In the genomic region with DNA sequence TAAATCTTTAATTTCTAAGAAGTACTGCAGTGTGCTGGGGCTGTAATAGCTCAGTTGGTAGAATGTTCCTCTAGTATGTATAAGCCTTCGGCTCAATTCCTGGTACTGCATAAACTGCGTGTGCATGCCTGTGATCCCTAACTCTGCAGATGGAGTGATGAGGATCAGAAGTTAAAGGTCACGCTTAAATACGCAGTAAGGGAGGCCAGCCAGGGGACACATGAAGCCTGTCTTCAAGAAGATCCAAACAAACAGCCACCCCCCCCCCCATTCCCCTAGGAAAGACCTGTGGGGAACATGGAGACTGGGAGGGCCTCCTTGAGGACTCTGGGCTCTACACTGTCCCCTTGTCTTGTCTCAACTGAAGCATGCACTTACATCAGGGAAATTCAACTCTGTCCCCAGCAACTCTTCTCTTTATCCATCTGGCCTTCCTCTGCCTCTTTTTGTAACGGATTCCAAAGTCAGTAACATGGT, we compare ENCODE assay signal across 24 mouse cellular contexts. TPM values are rescaled to one million over a fixed set of nuclear protein-coding genes. Genes with fewer than 3 reads are reported as not detected.
DNase-seq lines count a peak whose midpoint lies in the region; ATAC-seq and TF ChIP-seq lines count a peak whose summit lies in the region.
"Had no signal": no experiment of that assay in that cellular context is flagged by ENCODE, and none has a peak within 500 bp of the region (broad histone marks: within the 10 kb centered on the region; RNA-seq: fewer than 3 reads in every experiment).

No protein-coding gene starts in this region.

- H3K36me3 ChIP-seq in lung, embryonic 14.5 days (ENCODE audit: insufficient read depth), result 0 out of 2 replicates have a peak, but pooled peaks cover 6% of the 10 kb centered on the region
- H3K36me3 ChIP-seq in lung, postnatal 0 days (ENCODE audit: insufficient read depth, low read length), result no peaks in the 10 kb centered on the region
- H3K36me3 ChIP-seq in stomach, embryonic 14.5 days (ENCODE audit: control insufficient read depth, insufficient read depth, low read length), result 0 out of 2 replicates have a peak, but pooled peaks cover 2% of the 10 kb centered on the region
- H3K36me3 ChIP-seq in stomach, postnatal 0 days (ENCODE audit: control insufficient read depth, insufficient read depth, low read length), result no peaks in the 10 kb centered on the region
- H3K36me3 ChIP-seq: embryonic facial prominence, embryonic 15.5 days; heart, embryonic 15.5 days had no signal

- no peaks in the 10 kb centered on the region for H3K9me3 ChIP-seq in lung, embryonic 14.5 days (ENCODE audit: low read depth, low read length)
- H3K9me3 ChIP-seq in lung, postnatal 0 days (ENCODE audit: low read length), result no peaks in the 10 kb centered on the region
- H3K9me3 ChIP-seq in stomach, embryonic 14.5 days (ENCODE audit: control insufficient read depth, low read depth, low read length), result no peaks in the 10 kb centered on the region
- H3K9me3 ChIP-seq in stomach, postnatal 0 days (ENCODE audit: control insufficient read depth, low read length), result no peaks in the 10 kb centered on the region
- H3K9me3 ChIP-seq: embryonic facial prominence, embryonic 12.5 days; embryonic facial prominence, embryonic 15.5 days; heart, embryonic 12.5 days; heart, embryonic 15.5 days had no signal

- H3K27me3 ChIP-seq in lung, embryonic 14.5 days (ENCODE audit: insufficient read depth, low read length), result no peaks in the 10 kb centered on the region
- H3K27me3 ChIP-seq in lung, postnatal 0 days (replicated peaks; ENCODE audit: insufficient read depth, low read length), result no peaks in the 10 kb centered on the region
- no peaks in the 10 kb centered on the region for H3K27me3 ChIP-seq in stomach, embryonic 14.5 days (ENCODE audit: control insufficient read depth, insufficient read depth, low read length)
- H3K27me3 ChIP-seq in stomach, postnatal 0 days (ENCODE audit: control insufficient read depth, insufficient read depth, low read length), result no peaks in the 10 kb centered on the region
- H3K27me3 ChIP-seq: embryonic facial prominence, embryonic 12.5 days; embryonic facial prominence, embryonic 15.5 days; heart, embryonic 12.5 days; heart, embryonic 15.5 days had no signal

- H3K27ac ChIP-seq in lung, embryonic 14.5 days (ENCODE audit: low read depth), result peak overlapping the region; percentile 21; the same call in 1 of the 2 replicates
- no peak overlapping the region for H3K27ac ChIP-seq in lung, postnatal 0 days (ENCODE audit: low read length)
- H3K27ac ChIP-seq in stomach, embryonic 14.5 days (ENCODE audit: low read length), result peak overlapping the region; percentile 21; the same call in 1 of the 2 replicates
- 0 out of 2 replicates have a peak overlapping the region, but pooled peaks have one; percentile 36 for H3K27ac ChIP-seq in stomach, postnatal 0 days (replicated peaks)
- H3K27ac ChIP-seq: embryonic facial prominence, embryonic 12.5 days; embryonic facial prominence, embryonic 15.5 days; gastrocnemius, adult 2 months; heart, embryonic 15.5 days; hindbrain, embryonic 14.5 days had no signal

- DNase-seq in lung, embryonic 14.5 days, result peak; percentile 68
- no peak for DNase-seq in lung, postnatal 4 days
- peak; percentile 42 for DNase-seq in lung, postnatal 0 days (ENCODE audit: low spot score)
- no peak for DNase-seq in lung, postnatal 14 days
- no peak for DNase-seq in stomach, postnatal 0 days (ENCODE audit: low spot score)
- DNase-seq: adrenal gland, adult 2 months; adrenal gland, postnatal 14 days; cerebellum, adult 11 months; cerebellum, adult 2 months; cerebellum, adult 9-11 months; cerebellum, postnatal 25 days; forebrain, postnatal 0 days; gastrocnemius, adult 2 months; gastrocnemius, postnatal 14 days; heart, adult 18-20 months; heart, postnatal 10 days; heart, postnatal 4 days had no signal

- H3K4me1 ChIP-seq in lung, embryonic 14.5 days (ENCODE audit: insufficient read depth), result 0 out of 2 replicates have a peak, but pooled peaks cover 6% of the 10 kb centered on the region
- H3K4me1 ChIP-seq in lung, postnatal 0 days (ENCODE audit: insufficient read depth, low read depth, low read length), result no peaks in the 10 kb centered on the region
- H3K4me1 ChIP-seq in stomach, embryonic 14.5 days (ENCODE audit: control insufficient read depth, insufficient read depth, low read length), result peaks cover 5% of the 10 kb centered on the region; the same call in 1 of the 2 replicates
- no peaks in the 10 kb centered on the region for H3K4me1 ChIP-seq in stomach, postnatal 0 days (replicated peaks; ENCODE audit: control insufficient read depth, insufficient read depth)
- H3K4me1 ChIP-seq: embryonic facial prominence, embryonic 12.5 days; embryonic facial prominence, embryonic 15.5 days; heart, embryonic 12.5 days; heart, embryonic 15.5 days had no signal

- no peak for TF ChIP-seq CTCF in lung, embryonic 14.5 days (IDR thresholded peaks at IDR 0.05; ENCODE audit: low read depth)
- no peak for TF ChIP-seq CTCF in lung, postnatal 0 days (IDR thresholded peaks at IDR 0.05)
- no peak for TF ChIP-seq CTCF in stomach, postnatal 0 days (IDR thresholded peaks at IDR 0.05; ENCODE audit: low read depth)

- no peak for TF ChIP-seq EP300 in lung, postnatal 0 days (IDR thresholded peaks at IDR 0.05)
- no peak for TF ChIP-seq EP300 in stomach, postnatal 0 days (optimal IDR thresholded peaks at IDR 0.05)

- H3K4me3 ChIP-seq in lung, embryonic 14.5 days (ENCODE audit: low read depth, low read length), result no peak overlapping the region
- H3K4me3 ChIP-seq in lung, postnatal 0 days (ENCODE audit: low read depth, low read length), result no peak overlapping the region
- H3K4me3 ChIP-seq in stomach, embryonic 14.5 days (ENCODE audit: low read depth, low read length), result no peak overlapping the region
- no peak overlapping the region for H3K4me3 ChIP-seq in stomach, postnatal 0 days (ENCODE audit: low read depth, low read length)
- H3K4me3 ChIP-seq: embryonic facial prominence, embryonic 12.5 days; embryonic facial prominence, embryonic 15.5 days; gastrocnemius, adult 2 months; heart, embryonic 12.5 days; heart, embryonic 15.5 days had no signal

- 34% methylated on average over 5 of the region's 5 CpGs for WGBS in lung, embryonic 14.5 days
- WGBS in lung, postnatal 0 days, result 51% methylated on average over 5 of the region's 5 CpGs
- WGBS in stomach, embryonic 14.5 days, result 41% methylated on average over 5 of the region's 5 CpGs
- WGBS in stomach, postnatal 0 days, result 47% methylated on average over 5 of the region's 5 CpGs

- no peak overlapping the region for H3K4me2 ChIP-seq in lung, embryonic 14.5 days
- H3K4me2 ChIP-seq in lung, postnatal 0 days (replicated peaks; ENCODE audit: low read depth, low read length), result no peak overlapping the region
- no peak overlapping the region for H3K4me2 ChIP-seq in stomach, embryonic 14.5 days (replicated peaks; ENCODE audit: low read depth, low read length)
- H3K4me2 ChIP-seq in stomach, postnatal 0 days (replicated peaks; ENCODE audit: low read depth), result no peak overlapping the region
- H3K4me2 ChIP-seq: embryonic facial prominence, embryonic 12.5 days; embryonic facial prominence, embryonic 15.5 days; heart, embryonic 12.5 days; heart, embryonic 15.5 days; hindbrain, embryonic 14.5 days had no signal

- ATAC-seq in lung, embryonic 14.5 days (ENCODE audit: insufficient read depth), result peak; percentile 85
- ATAC-seq in lung, postnatal 0 days, result peak; percentile 84
- no peak for ATAC-seq in stomach, embryonic 14.5 days (ENCODE audit: insufficient number of reproducible peaks, insufficient read depth, low FRiP score, low read depth)
- peak; percentile 72; the same call in 1 of the 2 replicates for ATAC-seq in stomach, postnatal 0 days (ENCODE audit: low FRiP score, low TSS enrichment)
- ATAC-seq: forebrain, embryonic 14.5 days; forebrain, postnatal 0 days had no signal

- H3K9ac ChIP-seq in lung, embryonic 14.5 days, result no peak overlapping the region
- no peak overlapping the region for H3K9ac ChIP-seq in lung, postnatal 0 days (replicated peaks; ENCODE audit: low read depth)
- H3K9ac ChIP-seq in stomach, embryonic 14.5 days (replicated peaks; ENCODE audit: low read depth, low read length), result no peak overlapping the region
- no peak overlapping the region for H3K9ac ChIP-seq in stomach, postnatal 0 days (ENCODE audit: low read length)
- H3K9ac ChIP-seq: embryonic facial prominence, embryonic 12.5 days; embryonic facial prominence, embryonic 15.5 days; forebrain, postnatal 0 days; heart, embryonic 12.5 days; heart, embryonic 15.5 days; hindbrain, embryonic 14.5 days had no signal

RNA-seq across cellular contexts. Expression of a gene that starts 36.1 kb away (rescaled TPM):
- 25.6 and 26.2 TPM in 2 replicates for polyA plus RNA-seq in lung, embryonic 14.5 days (2014; fragmentation: Nextera tagmentation; extraction: Ambion mirVana)
- 8.6 and 8.8 TPM in 2 replicates for polyA plus RNA-seq in lung, postnatal 0 days (2015; fragmentation: Nextera tagmentation; extraction: Ambion mirVana)
- 28.0 and 28.6 TPM in 2 replicates for polyA plus RNA-seq in stomach, embryonic 14.5 days (2014; fragmentation: Nextera tagmentation; extraction: Ambion mirVana)
- polyA plus RNA-seq in stomach, postnatal 0 days (2015; fragmentation: Nextera tagmentation; extraction: Ambion mirVana), result 9.5 and 11.9 TPM in 2 replicates

Comparison
In these comparisons a context has a peak if more than half of its experiments do, and no peak if none do; other contexts are left out.
1. DNase-seq: peak in lung, embryonic 14.5 days (single experiment) and lung, postnatal 0 days (single experiment); none in lung, postnatal 4 days (0 of 2), lung, postnatal 14 days (single experiment) and stomach, postnatal 0 days (single experiment).